Mouse (Mus musculus): ENCODE results near the gene Rnf113a2.

The Rnf113a2 gene

DNA sequence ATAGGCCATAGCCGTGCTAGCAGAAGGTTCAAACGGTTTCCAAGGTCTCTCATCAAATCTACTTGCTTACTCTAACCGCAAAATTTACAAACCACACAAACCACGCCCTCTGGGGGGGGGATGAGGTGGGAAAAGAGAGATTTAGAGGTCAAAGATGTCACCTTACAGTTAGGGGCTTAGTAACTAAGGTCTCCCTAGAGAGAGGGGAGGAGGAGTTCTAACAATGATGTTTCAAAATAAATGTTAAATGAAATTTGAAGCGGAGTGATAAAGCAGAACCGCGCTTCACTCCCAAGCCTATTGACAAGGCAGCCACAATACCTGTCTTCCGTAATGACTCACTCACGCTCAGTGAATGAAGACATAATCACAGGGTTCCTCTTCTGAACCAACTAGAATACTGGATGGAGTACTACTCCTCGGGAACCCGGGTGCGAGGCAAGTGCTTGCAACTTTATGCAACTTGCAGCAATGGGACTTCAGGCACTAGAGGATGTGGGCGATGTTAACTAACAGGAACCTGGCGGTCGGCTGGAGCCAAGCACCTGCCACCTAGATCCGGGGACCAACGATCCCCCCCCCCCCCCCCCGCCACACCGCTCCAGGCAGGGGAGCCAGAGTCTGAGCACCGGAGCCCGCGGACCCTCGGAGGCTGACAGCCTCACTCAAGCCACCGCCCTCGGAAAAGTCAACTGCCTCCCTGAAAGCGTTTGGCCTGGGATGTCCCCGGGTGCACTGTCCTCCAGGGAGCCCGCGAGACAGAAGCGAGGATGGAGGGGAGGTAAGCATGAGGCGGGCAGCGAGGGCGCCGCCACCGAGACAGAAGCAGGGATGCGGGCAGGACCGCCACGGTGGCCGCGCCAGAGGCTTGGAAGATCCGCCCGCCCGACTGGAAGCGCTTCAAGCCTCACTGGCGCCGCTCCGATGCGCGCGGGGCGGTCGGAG lies 8.8 kb upstream of the Rnf113a2 start:
- in situ Hi-C loops (cut with MboI, MseI): loop anchor here (5.0 kb wide), 1 partner anchor 44 kb away; the partner anchor contains the start of genes Aldh6a1 and Lin52

GRCm38 (mm10) chr12:84408819-84409507 lies 8.0 kb upstream of the Rnf113a2 start, which contains the start of the genes Entpd5 and Bbof1:
Gene Entpd5, minus strand, starts transcription at chr12:84409029.
Gene Bbof1, plus strand, starts transcription at chr12:84409071.
- in situ Hi-C loops (cut with MboI, MseI): loop anchor here (5.0 kb wide), 1 partner anchor 43 kb away; the partner anchor contains the start of genes Aldh6a1 and Lin52

DNA sequence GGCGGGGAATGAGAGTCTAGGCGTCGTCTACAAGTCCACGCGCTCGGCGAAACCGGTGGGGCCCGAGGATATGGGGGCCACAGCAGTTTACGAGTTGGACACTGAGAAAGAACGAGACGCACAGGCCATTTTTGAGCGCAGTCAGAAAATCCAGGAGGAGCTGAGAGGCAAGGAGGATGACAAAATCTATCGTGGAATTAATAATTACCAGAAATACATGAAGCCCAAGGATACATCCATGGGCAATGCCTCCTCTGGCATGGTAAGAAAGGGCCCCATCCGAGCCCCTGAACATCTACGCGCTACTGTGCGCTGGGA lies 568 bp downstream of the Rnf113a2 start:
- in situ Hi-C loops (cut with MboI, MseI): no loop called here

- in situ Hi-C loops (cut with MboI, MseI): no loop called here
Measured at GRCm38 (mm10) chr12:84423990-84424389, 7.0 kb downstream of the Rnf113a2 start.

- in situ Hi-C loops (cut with MboI, MseI): no loop called here
Measured at GRCm38 (mm10) chr12:84429825-84430224, 12.8 kb downstream of the Rnf113a2 start.

DNA sequence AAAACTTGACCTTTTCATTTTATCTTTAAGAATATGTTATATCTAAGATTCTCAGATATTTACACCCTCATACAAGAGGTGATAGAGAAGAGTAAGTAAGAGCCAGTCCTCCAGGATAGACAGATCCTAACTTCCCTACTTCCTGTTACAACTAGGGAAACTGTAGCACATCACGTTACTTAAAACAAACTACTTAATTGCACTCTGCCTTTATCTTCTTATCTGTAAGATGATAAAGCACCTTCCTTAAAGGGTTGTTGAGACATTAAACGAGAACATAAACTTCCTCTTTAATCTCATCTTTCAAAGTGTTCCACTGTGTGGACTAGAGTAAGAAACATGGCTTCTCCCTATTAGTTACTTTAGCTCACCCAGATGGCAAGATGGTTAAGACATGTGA lies 21.7 kb downstream of the Rnf113a2 start:
- in situ Hi-C loops (cut with MboI, MseI): no loop called here

DNA sequence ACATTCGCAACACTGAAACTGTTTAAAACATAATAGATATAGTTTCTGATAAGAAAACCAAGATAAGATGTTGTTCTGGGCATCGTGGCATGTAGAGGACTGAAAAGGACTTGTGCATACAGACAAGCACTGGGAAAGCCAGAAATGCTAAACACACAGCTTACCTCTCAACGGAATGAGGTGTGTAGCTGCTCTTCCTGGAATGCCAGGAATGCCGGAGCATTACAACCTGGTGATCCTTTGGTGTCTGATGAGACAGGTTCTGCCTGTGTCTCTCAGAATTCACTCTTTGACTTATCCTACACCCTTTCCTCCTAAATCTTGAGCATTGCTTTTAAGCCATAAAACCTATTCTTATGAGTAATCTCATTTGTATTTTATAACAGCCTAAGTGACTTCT lies 25.5 kb downstream of the Rnf113a2 start:
- in situ Hi-C loops (cut with MboI, MseI): no loop called here

GRCm38 (mm10) chr12:84447386-84447785 lies 30.4 kb downstream of the Rnf113a2 start:
- in situ Hi-C loops (cut with MboI, MseI): no loop called here

- in situ Hi-C loops (cut with MboI, MseI): no loop called here
Measured at GRCm38 (mm10) chr12:84448181-84448580, 31.2 kb downstream of the Rnf113a2 start.

GRCm38 (mm10) chr12:84449887-84450286 lies 32.9 kb downstream of the Rnf113a2 start:
- in situ Hi-C loops (cut with MboI, MseI): loop anchor here (5.0 kb wide), 1 partner anchor 43 kb away; the partner anchor contains the start of genes Bbof1 and Entpd5

DNA sequence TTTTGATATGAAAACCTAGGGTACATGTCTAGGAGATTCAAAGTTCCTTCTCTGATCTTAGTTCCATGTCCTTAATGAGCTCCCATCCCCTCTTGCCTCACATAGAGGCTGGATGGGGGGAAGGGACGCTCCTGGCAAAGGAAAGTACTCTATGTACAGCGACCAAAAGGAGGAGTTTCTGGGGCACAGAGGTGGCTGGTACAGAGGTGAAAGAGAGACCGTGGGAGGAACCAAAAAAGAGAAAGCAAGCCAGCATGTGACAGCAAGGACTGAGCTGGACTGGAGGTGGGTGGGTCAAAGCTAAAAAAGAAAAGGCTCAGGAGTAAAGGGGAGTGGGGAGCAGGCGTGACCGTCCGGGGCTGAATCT lies 33.3 kb downstream of the Rnf113a2 start:
- in situ Hi-C loops (cut with MboI, MseI): loop anchor here (5.0 kb wide), 1 partner anchor 43 kb away; the partner anchor contains the start of genes Bbof1 and Entpd5

DNA sequence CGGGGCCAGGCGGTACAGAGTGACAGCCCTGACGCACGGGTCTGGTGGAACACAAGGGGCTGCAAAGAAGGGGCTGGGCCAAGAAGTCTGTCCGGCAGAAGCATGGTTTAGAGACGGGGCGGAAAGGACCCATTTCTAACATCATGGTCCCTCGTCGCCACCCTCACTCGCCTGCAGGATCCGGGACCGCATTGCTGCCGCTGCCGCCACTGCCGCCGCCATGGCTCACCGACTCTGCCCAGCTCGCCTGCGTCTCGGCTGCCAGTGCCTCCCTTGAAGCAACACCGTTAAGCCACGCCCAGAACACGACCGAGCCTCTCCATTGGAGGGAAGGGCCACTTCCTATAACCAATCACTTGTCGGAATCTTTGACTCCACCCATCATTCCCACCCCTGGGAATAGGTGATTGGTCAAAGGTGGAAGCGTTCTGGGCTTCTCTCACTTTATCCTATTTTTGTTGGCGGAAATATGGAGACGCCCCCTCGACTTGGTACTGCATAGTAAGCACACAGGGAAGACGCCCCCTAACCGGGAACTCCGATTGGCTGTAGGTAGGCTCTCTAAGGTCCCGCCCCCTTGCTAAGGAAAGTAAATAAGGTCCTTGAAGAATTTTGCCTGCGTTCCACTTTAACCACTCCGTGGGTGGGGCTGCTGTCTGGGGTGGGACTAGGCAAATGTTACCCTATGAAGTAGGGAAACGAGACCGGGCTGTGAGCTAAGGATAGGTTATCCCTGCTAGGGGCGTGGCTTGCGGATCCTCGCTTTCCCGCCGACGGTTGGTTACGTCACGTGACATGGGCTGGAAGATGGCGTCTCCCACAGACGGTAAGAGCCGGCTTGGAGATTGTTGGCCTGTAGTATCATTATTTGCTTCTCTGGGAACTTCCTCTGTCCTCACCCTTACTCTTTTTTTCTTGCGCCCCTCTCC lies 34.0 kb downstream of the Rnf113a2 start, which contains the start of the genes Aldh6a1 and Lin52:
Gene Aldh6a1 (minus strand): TSS at position 287 of the 929 bp plus-strand sequence.
Gene Lin52 (plus strand): TSS at position 705 of the 929 bp plus-strand sequence.
- in situ Hi-C loops (cut with MboI, MseI): loop anchor here (5.0 kb wide), 1 partner anchor 44 kb away; the partner anchor contains the start of genes Bbof1 and Entpd5

DNA sequence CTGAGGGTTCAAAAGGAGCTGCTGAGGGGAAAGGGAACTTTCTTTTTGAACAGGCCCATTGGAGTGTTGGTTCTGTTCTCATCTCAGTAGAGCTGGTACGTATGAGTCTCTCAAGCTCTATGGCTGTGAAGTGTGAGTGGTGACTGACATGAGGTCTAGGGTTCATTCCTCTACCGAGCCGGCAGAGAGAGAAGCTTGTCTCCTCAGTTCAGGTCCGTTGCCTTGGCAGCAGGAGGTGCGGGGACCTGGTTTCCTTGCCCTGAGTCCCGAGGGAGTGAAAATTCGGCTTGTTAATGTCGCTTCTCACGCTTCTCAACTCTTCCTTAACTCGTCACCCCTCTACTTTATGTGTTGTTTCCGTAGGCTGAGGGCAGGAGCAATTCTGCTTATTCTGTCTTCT lies 34.8 kb downstream of the Rnf113a2 start:
- in situ Hi-C loops (cut with MboI, MseI): loop anchor here (5.0 kb wide), 1 partner anchor 44 kb away; the partner anchor contains the start of genes Bbof1 and Entpd5

- in situ Hi-C loops (cut with MboI, MseI): no loop called here
Measured at GRCm38 (mm10) chr12:84456911-84457310, 39.9 kb downstream of the Rnf113a2 start.

DNA sequence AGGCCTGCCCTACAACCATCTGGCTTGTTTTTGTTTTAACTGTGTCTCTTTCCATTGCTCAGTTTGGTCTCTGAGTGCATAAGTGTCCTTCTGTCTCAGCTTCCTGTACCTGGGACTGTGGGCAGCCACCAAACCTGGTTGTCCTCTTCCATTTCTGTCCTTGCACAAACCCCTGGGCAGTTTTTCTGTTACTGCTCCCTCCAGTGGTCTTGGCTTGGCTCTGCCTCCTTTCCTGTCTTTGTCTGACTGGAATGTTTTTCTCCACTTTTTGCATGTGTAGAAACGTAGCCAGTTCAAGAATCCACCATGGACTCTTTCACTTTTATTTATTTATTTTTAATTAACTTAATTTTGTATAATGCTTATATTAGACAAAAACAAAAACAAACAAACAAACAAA lies 42.8 kb downstream of the Rnf113a2 start:
- in situ Hi-C loops (cut with MboI, MseI): no loop called here

DNA sequence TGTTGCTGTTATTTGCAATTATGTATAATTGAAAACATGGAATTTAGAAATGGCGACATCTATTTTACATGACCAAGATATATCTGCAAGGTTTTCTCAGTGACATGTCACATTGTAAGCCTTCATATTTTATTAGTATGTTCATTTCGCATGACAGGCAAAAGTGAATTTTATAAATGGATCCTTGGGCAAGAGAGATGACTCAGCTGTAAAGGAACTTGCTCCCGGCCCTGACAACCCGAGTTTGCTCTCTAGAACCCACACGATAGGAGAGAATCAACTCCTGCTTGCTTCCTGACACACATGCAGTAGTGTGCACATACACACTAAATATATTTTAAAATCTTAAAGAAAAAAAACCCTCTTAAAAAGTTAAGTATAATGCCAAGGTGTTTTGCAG lies 44.4 kb downstream of the Rnf113a2 start:
- in situ Hi-C loops (cut with MboI, MseI): no loop called here

DNA sequence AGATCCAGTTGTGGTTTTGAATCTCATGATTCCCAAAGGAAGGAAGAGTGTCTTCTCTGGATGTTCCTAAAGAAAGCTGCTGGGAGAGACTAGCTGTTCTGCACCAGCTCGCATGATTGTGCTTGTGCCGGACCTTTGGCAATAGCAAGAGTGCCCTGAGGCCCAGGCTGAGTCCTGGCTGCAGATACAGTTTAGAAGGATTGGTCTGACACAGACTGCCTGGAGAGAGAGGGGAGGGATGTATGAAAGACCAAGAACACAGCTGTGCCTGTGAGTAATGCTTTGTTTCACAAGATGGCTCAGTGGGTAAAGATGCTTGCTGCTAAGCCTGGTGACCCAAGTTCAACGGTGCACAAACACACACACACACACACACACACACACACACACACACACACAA lies 45.9 kb downstream of the Rnf113a2 start:
- in situ Hi-C loops (cut with MboI, MseI): no loop called here
